Mouse (Mus musculus): ENCODE data around the gene Mrpl58.

- TF ChIP-seq CTCF (IDR thresholded peaks at IDR 0.05; ENCODE audit: control insufficient read depth, insufficient read depth, insufficient replicate concordance, low read depth, low read length) (no peak), POLR2A (IDR thresholded peaks at IDR 0.05; ENCODE audit: control insufficient read depth, low read depth, low read length) (no peak)
Measured at GRCm38 (mm10) chr11:115424666-115425065, 21.1 kb downstream of the Mrpl58 start.

Data from testis, adult 2 months (tissue).